Mouse (Mus musculus): Measurements from ENCODE around the gene Idh3g. TPM values are rescaled to one million over a fixed set of nuclear protein-coding genes. Genes with fewer than 3 reads are reported as not detected.

Gene Idh3g
- polyA plus RNA-seq, 1 experiment = 247 TPM

DNA sequence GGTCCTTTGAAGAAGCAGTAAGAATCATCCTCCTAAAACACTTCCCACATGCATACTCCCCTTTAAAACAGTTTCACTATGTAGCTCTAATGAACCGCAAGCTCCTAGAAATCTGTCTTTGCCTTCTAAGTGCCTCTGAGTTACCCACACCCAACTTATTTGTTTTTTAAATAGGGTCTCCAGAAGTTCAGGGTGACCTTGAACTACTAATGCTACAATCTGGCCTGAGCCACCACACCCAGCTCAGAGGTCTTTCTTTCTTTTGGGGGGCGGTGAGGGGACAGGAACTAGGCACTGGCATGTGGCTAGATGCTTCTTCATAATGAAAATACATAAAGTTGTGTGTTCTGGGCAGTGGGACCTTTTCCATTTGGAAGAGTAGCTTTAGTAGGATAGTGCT lies 10.8 kb upstream of the Idh3g start:
- TF ChIP-seq CTCF (IDR thresholded peaks at IDR 0.05; ENCODE audit: insufficient read depth, low read length) (no peak), POLR2A (IDR thresholded peaks at IDR 0.05; ENCODE audit: borderline replicate concordance, extremely low read depth, low read depth, low read length) (no peak)
- Histone ChIP-seq H3K4me3 (replicated peaks; ENCODE audit: extremely low read depth, low read depth, low read length) (no peak overlapping the region), H3K4me1 (ENCODE audit: control insufficient read depth, insufficient read depth, low read length) (no peaks in the 10 kb centered on the region)
- DNase-seq = no peak
- 90% methylated on average over 2 of the region's 2 CpGs for WGBS

DNA sequence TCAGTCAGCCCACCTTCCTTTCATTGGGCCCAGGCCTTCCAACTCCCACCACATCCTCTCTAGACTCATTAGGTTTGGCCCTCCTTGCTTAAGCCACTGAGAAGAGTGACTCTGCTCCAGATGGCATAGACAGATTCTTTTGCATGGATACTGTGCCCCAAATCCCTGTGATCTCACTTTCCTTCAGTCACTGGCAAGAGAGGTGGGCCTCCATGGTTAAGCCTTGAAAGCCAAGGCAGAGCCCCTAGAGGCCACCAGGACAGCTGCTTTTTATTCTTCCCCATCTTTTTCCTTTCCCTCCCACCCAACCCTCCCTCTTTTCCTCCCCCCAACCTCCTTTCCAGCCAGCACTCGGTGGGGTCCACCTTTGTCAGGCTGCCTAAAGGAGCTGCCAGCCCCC lies 6.8 kb upstream of the Idh3g start:
- DNase-seq = no peak
- WGBS = 57% methylated on average over 1 of the region's 1 CpGs
- H3K4me3 ChIP-seq (replicated peaks; ENCODE audit: extremely low read depth, low read depth, low read length) = no peak overlapping the region
- TF ChIP-seq CTCF (IDR thresholded peaks at IDR 0.05; ENCODE audit: insufficient read depth, low read length) (no peak), POLR2A (IDR thresholded peaks at IDR 0.05; ENCODE audit: borderline replicate concordance, extremely low read depth, low read depth, low read length) (no peak)
- H3K4me1 ChIP-seq (ENCODE audit: control insufficient read depth, insufficient read depth, low read length) = no peaks in the 10 kb centered on the region

DNA sequence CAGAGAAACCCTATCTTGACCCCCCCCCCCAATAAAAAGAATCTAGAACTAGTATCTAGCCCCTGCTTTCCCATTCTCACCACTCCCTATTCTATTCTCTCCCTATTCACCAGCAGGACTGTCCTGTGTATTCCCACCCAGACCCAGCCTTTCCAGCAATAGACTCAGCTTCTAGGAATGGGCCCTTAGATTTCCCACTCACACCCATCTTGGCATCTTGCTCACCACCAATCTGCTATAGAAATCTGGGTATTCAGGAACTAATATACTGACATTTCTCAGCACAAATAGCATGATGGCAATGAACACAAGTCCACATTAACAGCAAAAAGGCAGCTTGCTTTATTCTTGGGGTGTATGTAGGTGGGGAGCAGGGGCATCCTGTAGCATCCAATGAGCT lies 6.3 kb upstream of the Idh3g start:
- DNase-seq = no peak
- TF ChIP-seq CTCF (IDR thresholded peaks at IDR 0.05; ENCODE audit: insufficient read depth, low read length) = no peak
- no peak for TF ChIP-seq POLR2A (IDR thresholded peaks at IDR 0.05; ENCODE audit: borderline replicate concordance, extremely low read depth, low read depth, low read length)
- H3K4me1 ChIP-seq (ENCODE audit: control insufficient read depth, insufficient read depth, low read length) = no peaks in the 10 kb centered on the region
- H3K4me3 ChIP-seq (replicated peaks; ENCODE audit: extremely low read depth, low read depth, low read length) = no peak overlapping the region

DNA sequence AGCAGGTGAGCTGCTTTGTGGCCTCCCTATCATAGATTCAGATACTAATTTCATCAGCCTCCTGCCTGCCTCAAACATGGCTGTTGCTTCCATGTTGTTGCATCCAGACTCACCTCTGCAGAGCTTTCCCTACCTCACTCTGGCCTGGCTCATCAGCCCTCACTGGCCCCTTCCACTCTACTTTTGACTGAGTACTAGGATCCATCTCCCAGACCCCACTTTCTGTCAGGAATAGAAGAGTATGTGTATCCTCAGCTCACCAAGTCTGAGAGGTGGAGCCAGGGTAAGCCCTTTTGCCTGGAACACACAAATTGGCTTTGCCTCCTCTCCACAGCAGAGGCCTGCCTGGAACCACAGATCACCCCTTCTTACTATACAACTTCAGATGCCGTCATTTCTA lies 1.8 kb upstream of the Idh3g start:
- H3K4me3 ChIP-seq (replicated peaks; ENCODE audit: extremely low read depth, low read depth, low read length) = no peak overlapping the region
- TF ChIP-seq CTCF (IDR thresholded peaks at IDR 0.05; ENCODE audit: insufficient read depth, low read length) = no peak
- TF ChIP-seq POLR2A (IDR thresholded peaks at IDR 0.05; ENCODE audit: borderline replicate concordance, extremely low read depth, low read depth, low read length) = no peak
- WGBS = 91% methylated on average over 1 of the region's 1 CpGs
- DNase-seq = no peak
- H3K4me1 ChIP-seq (ENCODE audit: control insufficient read depth, insufficient read depth, low read length) = no peaks in the 10 kb centered on the region; the same call in 1 of the 2 replicates

DNA sequence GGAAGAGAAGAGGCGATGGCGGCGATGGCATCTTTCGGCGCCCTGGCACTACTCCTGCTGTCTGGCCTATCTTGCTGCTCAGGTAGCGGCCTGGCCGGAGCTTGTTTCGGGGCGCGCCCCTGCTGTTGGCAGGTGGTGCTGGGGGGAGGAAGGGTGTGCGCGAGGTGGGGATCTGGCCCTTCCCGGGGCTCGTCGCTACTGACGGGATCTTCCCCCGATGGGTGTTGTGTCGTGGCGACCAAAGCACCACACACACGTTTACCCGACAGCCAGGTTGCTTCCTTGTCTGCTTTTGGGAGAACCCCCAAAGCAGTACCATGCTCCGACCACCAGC lies 495 bp upstream of the Idh3g start:
- Histone ChIP-seq H3K4me3 (replicated peaks; ENCODE audit: extremely low read depth, low read depth, low read length) (peak overlapping the region; percentile 80), H3K4me1 (ENCODE audit: control insufficient read depth, insufficient read depth, low read length) (no peaks in the 10 kb centered on the region; the same call in 1 of the 2 replicates)
- TF ChIP-seq CTCF (IDR thresholded peaks at IDR 0.05; ENCODE audit: insufficient read depth, low read length) (no peak), POLR2A (IDR thresholded peaks at IDR 0.05; ENCODE audit: borderline replicate concordance, extremely low read depth, low read depth, low read length) (no peak)
- 30% methylated on average over 22 of the region's 22 CpGs for WGBS
- no peak for DNase-seq

DNA sequence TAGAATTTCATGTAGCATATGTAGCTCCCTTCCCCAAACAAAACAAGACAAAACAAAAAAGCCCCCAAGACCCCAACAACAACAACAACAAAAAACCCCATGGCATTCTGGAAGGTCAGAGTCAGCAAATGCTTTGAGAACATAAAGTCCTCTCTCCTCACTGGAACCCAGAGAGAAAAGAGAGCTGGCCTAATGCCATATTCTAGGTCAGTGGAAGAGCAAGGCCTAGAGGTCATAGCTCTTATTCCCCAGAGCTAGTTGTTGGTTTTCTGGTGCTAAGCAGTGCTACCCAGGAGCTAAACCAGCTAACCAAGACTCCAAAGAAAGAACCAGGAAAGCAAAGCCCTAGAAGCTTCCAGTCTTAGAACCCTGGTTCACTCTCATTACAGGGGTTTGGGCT lies 1.0 kb downstream of the Idh3g start:
- H3K4me3 ChIP-seq (replicated peaks; ENCODE audit: extremely low read depth, low read depth, low read length) = peak overlapping the region; percentile 98
- DNase-seq = no peak
- no peak for TF ChIP-seq CTCF (IDR thresholded peaks at IDR 0.05; ENCODE audit: insufficient read depth, low read length)
- no peak for TF ChIP-seq POLR2A (IDR thresholded peaks at IDR 0.05; ENCODE audit: borderline replicate concordance, extremely low read depth, low read depth, low read length)
- H3K4me1 ChIP-seq (ENCODE audit: control insufficient read depth, insufficient read depth, low read length) = no peaks in the 10 kb centered on the region; the same call in 1 of the 2 replicates

DNA sequence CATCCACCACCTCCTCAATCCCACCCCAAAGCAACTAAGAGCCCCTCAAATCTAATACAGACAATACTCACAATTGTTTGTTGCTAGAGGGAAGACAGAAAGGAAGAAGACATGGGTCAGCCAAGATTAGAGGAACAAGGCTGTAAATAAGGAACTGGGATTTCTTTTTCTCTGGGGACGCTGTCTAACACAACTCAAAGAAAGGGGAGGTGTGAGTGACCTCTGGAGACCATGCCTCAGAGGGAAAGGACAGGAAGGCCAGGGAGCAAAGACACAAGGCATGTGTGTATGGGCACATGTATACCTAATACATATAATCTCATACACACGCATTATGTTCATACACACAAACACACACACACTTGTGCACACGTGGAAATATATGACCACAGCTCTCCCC lies 4.5 kb downstream of the Idh3g start:
- H3K4me1 ChIP-seq (ENCODE audit: control insufficient read depth, insufficient read depth, low read length) = no peaks in the 10 kb centered on the region; the same call in 1 of the 2 replicates
- WGBS = 73% methylated on average over 3 of the region's 3 CpGs
- TF ChIP-seq POLR2A (IDR thresholded peaks at IDR 0.05; ENCODE audit: borderline replicate concordance, extremely low read depth, low read depth, low read length) = no peak
- TF ChIP-seq CTCF (IDR thresholded peaks at IDR 0.05; ENCODE audit: insufficient read depth, low read length) = no peak

DNA sequence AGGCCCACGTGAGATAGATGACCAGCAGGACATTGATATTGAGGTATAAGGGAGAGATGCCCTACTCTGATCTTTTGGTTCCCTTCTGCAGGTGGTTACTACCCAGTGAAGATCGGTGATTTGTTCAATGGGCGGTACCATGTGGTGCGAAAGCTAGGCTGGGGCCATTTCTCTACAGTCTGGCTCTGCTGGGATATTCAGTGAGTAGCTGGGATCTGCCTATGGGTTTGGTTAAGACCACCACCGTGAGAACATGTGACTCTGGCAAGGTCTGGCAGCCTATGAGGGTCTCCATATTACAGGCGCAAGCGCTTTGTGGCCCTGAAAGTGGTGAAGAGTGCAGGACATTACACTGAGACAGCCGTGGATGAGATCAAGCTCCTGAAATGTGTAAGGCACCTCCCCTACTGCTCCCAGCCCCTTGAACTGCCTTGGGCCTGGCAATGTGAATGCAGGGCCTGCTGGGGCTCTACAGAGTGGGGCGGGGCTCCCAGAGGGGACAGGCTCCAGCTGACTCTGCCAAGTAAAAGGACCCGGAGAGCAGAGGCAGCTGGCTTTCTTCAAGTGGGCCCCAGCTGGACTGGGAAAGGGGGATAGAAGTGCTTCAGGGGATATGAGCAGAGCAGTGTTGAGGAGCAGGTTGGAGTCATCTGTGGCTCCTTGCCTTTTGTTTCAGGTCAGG lies 11.8 kb downstream of the Idh3g start:
- no peak for DNase-seq
- H3K4me1 ChIP-seq (ENCODE audit: control insufficient read depth, insufficient read depth, low read length) = no peaks in the 10 kb centered on the region
- 0 out of 2 replicates have a peak, but pooled peaks have one; percentile 5 for TF ChIP-seq POLR2A (IDR thresholded peaks at IDR 0.05; ENCODE audit: borderline replicate concordance, extremely low read depth, low read depth, low read length)
- no peak for TF ChIP-seq CTCF (IDR thresholded peaks at IDR 0.05; ENCODE audit: insufficient read depth, low read length)
- WGBS = 72% methylated on average over 10 of the region's 10 CpGs
- H3K4me3 ChIP-seq (replicated peaks; ENCODE audit: extremely low read depth, low read depth, low read length) = no peak overlapping the region

More for the DNA sequence above, 4.5 kb downstream of the Idh3g start:
- no peak for DNase-seq
- H3K4me3 ChIP-seq (replicated peaks; ENCODE audit: extremely low read depth, low read depth, low read length) = no peak overlapping the region

DNA sequence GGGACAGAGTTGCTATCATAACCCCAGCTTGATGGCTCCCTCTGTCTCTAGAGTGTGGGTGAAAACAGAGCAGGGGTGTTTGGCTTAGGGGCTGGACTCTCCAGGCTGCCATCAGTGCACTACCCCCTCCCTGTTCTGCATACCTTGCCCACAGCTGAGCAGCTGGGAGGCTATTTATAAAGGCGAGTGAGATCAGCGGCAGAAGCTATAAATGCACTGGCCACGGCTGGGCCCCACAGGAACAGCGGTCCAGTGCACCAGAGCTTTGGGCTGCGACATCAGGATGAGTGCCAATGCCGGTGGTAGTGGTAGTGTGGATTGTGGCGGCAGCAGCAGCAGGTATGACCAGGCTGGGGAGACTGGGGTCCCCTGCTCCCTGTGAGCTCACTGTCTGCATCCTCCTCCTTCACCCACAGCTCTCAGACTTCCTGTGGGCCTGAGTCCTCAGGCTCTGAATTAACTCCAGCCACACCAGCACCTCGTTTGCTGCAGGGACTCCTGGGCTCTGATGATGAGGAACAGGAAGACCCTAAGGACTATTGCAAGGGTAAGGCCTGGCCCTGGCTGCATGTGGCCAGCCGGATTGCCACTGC lies 12.4 kb downstream of the Idh3g start, which contains the start of gene Srpk3:
TSS of gene Srpk3 (plus strand) at position 238 of the 593 bp plus-strand sequence.
- H3K4me3 ChIP-seq (replicated peaks; ENCODE audit: extremely low read depth, low read depth, low read length) = no peak within 1 kb of the TSS
- WGBS = 38% methylated on average over 9 of the region's 9 CpGs

DNA sequence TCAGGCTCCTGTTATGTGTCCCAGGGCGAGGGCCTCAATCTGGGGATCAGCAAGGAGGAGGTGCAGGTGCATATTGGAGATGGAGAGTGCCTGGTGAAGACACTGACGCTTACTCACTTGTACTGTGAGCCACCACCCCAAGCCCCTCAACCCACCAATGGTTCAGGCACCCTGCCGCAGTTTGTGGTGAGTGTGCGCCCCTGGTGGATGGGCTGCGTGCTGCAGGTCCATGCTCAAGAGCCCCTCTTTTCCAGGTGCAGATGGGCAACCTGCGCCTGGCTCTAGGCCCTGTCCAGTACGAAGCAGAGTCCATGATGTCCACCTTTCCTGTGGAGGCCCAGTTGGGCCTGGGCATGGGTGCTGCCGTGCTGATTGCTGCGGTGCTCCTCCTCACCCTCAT lies 19.4 kb downstream of the Idh3g start:
- Histone ChIP-seq H3K4me3 (replicated peaks; ENCODE audit: extremely low read depth, low read depth, low read length) (no peak overlapping the region), H3K4me1 (ENCODE audit: control insufficient read depth, insufficient read depth, low read length) (peaks cover 7% of the 10 kb centered on the region)
- peak; percentile 41 for TF ChIP-seq CTCF (IDR thresholded peaks at IDR 0.05; ENCODE audit: insufficient read depth, low read length)
- TF ChIP-seq POLR2A (IDR thresholded peaks at IDR 0.05; ENCODE audit: borderline replicate concordance, extremely low read depth, low read depth, low read length) = no peak
- no peak for DNase-seq
- 68% methylated on average over 9 of the region's 9 CpGs for WGBS

More for the DNA sequence above, 12.4 kb downstream of the Idh3g start, which contains the start of gene Srpk3:
- H3K4me1 ChIP-seq (ENCODE audit: control insufficient read depth, insufficient read depth, low read length) = no peaks in the 10 kb centered on the region
- no peak for DNase-seq
- TF ChIP-seq POLR2A (IDR thresholded peaks at IDR 0.05; ENCODE audit: borderline replicate concordance, extremely low read depth, low read depth, low read length) (no peak), CTCF (IDR thresholded peaks at IDR 0.05; ENCODE audit: insufficient read depth, low read length) (no peak)
